Mouse (Mus musculus) heart, postnatal 4 days (tissue): ENCODE data around the gene Nfyb. TPM values are rescaled to one million over a fixed set of nuclear protein-coding genes. Genes with fewer than 3 reads are reported as not detected.

ENCODE experiments used
- DNase-seq: peaks from one replicate; pipeline ENCODE4 v3.0.0; 2021
- total RNA-seq, 2 experiments: library from RNA; stranded (reverse); gene quantifications; 2 replicates each; pipeline ENCODE4 v1.2.3; 2021

The Nfyb gene
- total RNA-seq, 2 experiments from 2014 or later: 23.2 to 24.9 TPM

DNA sequence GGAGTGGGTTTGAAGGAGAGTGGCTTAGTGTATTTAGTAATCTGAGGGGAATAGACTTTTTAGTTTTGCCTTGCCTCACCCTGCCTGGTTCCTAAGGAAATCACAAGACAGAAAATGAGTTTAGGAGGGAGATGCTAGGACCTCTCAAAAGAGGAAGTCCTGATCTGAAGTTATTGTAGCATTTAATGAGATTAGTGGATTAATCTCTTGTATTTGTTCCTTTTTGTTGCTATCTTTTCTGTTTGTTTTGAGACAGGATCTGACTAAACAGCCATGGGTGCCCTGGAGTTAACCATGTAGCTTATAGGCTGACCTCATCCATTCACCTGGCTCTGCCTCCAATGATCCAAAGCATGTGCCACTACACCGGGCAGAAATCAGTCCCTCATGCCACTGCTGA lies 21.4 kb downstream of the Nfyb start:
- DNase-seq: no peak

DNA sequence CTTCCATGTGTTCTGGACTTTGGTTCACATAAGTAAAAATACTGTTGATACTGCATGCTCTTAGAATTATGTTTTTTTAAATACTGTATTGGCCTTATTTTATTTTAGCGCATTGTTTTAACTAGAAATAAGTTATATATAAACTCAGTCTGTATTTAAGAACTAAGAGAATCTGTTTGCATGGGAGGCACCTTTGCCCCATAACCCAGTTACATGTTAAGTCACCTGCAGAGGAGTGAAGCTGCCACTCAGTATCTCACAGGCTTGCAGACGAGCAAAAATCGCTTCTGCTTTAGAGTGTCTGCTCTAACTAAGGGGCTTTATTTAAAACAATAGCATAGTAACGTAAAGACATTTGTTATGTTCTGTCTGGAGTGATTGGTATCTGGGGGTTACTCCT lies 22.1 kb downstream of the Nfyb start:
- no peak for DNase-seq

DNA sequence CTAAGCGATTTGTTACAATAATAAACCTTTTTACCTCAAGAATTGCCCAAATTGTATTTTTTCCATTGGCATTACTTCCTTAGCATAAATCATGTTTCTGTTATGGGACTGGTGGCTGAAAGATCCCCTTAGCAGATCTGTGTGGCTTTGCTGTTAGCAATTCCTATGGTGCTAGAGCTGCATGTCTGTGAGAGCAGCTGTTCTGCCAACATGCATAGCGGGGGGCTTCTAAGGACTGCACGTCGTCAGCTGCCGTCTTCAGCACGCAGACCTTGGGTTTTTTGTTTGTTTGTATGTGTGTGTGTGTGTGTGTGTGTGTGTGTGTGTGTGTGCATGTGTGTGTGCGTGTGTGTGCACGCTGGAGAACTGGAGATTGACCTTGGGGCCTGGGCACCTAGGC lies 22.6 kb downstream of the Nfyb start:
- no peak for DNase-seq

DNA sequence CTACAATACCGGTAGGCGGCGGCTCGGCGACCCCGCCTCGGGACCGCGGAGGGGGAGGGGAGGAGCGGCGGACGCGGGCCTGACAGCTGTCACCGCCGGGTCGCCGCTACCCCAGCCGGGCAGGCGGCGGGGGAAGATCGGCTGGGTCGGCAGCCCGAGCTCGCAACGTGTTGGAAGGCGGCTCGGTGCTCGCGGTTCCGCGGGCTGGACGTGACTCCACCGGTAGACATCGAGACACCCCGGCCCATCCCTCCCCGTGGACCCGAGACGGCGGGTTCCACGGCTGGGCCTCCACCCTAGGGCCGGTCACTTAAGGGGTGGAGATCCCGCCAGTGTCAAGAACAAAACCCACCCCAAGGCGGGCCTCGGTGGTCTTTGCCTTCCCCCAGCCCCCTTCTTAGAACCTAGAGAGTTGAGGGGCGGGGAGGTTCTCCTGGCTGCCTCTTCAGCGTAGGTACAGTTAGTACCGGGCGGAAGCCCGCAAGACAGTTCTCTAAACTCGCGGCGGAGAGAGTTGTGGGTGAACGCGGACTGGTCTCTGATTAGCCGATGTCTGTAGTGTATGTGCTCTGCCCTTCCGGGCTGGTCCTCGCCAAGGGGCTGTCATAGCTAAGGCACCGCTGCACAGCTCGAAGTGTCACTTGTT lies 64.5 kb downstream of the Nfyb start:
- DNase-seq: peak; percentile 37

DNA sequence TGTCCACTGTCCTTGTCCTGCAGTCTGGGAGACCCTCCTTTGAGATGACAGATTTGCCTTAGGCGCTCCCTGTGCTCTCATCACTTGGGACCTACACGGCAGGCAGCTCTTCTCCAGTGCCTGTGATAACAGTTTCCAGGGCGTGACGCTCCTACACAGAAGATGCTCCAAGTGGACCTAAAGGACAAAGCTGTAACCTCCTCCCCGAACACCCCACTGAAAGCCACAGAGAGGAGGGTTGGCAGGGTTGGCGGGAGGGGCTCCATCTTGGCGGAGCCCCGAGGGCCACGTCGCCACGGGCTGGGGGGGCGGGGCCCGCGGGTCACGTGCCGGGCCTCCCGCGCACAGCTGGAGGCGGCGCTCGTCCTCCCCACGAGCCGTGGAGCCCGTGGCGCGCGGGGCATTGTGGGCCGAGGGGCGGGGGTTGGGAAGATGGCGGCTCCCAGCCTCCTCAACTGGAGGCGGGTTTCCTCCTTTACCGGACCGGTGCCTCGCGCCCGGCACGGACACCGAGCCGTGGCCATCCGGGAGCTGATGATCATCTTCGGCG lies 65.2 kb downstream of the Nfyb start:
- DNase-seq: peak; percentile 93

Other genes starting within 250 kb of the Nfyb start
- gene 1190007I07Rik, start 140.9 kb downstream of the Nfyb start, total RNA-seq: 10 to 100 TPM; 18.6 to 21.7 TPM
- 10 to 100 TPM; 43.8 to 48.9 TPM for gene Tdg, start 134.3 kb downstream of the Nfyb start, total RNA-seq
- 1 to 10 TPM; 3.0 to 3.9 TPM for gene Glt8d2, start 73.5 kb downstream of the Nfyb start, total RNA-seq
- 10 to 100 TPM; 37.1 to 38.5 TPM for gene Hcfc2, start 68.0 kb downstream of the Nfyb start, total RNA-seq
- gene Txnrd1, start 69.8 kb upstream of the Nfyb start, total RNA-seq: 10 to 100 TPM; 51.8 to 60.5 TPM
- 1 to 10 TPM; 2.0 to 2.5 TPM for gene Eid3, start 102.5 kb upstream of the Nfyb start, total RNA-seq
- gene Chst11, start 221.4 kb upstream of the Nfyb start, total RNA-seq: 1 to 10 TPM; 3.6 to 5.2 TPM